Comparison of ENCODE assay signal across 10 mouse cellular contexts in the genomic region with DNA sequence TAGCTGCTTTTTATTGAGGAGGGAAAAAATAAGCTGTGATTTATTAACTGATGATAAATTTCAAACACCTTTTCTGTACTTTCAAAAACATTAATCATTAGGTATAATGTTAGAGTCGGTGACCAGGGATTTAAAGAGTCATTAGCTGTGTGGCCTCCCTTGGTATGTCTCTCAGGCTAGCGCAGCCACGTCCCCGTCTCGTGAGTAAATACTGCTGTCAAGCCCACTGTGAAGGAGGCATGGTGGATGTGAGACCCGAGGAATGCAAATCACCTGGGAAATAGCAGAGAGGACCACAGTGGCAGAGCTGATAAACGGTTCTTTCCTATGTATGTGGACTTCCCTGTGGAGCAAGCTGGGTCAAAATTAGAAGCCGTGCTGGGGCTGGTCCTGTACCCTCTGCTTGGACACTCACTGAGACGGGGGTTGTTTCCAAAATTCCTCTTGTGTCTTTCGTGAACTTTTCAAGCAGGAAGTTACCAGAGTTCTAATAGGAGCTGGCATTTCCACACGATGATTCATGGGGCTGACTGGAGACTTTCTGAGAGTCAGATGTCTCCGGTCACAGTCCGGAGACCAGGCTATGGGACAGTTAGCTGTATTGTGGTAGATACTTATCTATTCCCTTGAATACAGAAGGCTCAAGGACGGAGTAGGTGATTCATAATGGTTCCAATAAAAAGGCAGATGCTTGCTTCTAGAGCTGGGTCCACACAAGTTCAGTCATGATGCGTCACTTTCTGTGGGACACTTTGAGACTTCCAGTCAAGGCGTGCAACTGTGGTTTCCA.
DNase-seq lines count a peak whose midpoint lies in the region; ATAC-seq lines count a peak whose summit lies in the region.
"Had no signal": no experiment of that assay in that cellular context is flagged by ENCODE, and none has a peak within 500 bp of the region (broad histone marks: within the 10 kb centered on the region; RNA-seq: fewer than 3 reads in every experiment).

No protein-coding gene starts in this region.

- H3K9me3 ChIP-seq in embryonic facial prominence, embryonic 15.5 days (replicated peaks): no peaks in the 10 kb centered on the region
- H3K9me3 ChIP-seq in embryonic facial prominence, embryonic 10.5 days: no peaks in the 10 kb centered on the region
- peaks cover 10% of the 10 kb centered on the region for H3K9me3 ChIP-seq in megakaryocyte, embryonic 14.5 days
- no peaks in the 10 kb centered on the region for H3K9me3 ChIP-seq in kidney, embryonic 15.5 days (replicated peaks)
- no peaks in the 10 kb centered on the region for H3K9me3 ChIP-seq in neural tube, embryonic 15.5 days (replicated peaks)
- peaks cover 5% of the 10 kb centered on the region for H3K9me3 ChIP-seq in heart, embryonic 12.5 days (replicated peaks)
- H3K9me3 ChIP-seq: midbrain, embryonic 12.5 days had no signal

- no peak for DNase-seq in embryonic facial prominence, embryonic 10.5 days (ENCODE audit: low spot score)
- DNase-seq in testis, postnatal 14 days (ENCODE audit: low spot score): no peak
- DNase-seq: cerebellum, postnatal 25 days had no signal

- no peak overlapping the region for H3K4me3 ChIP-seq in embryonic facial prominence, embryonic 15.5 days (replicated peaks)
- no peak overlapping the region for H3K4me3 ChIP-seq in embryonic facial prominence, embryonic 10.5 days
- peak overlapping the region; percentile 31 for H3K4me3 ChIP-seq in megakaryocyte, embryonic 14.5 days (replicated peaks)
- no peak overlapping the region for H3K4me3 ChIP-seq in kidney, embryonic 15.5 days (replicated peaks)
- H3K4me3 ChIP-seq in neural tube, embryonic 15.5 days (replicated peaks): no peak overlapping the region
- no peak overlapping the region for H3K4me3 ChIP-seq in heart, embryonic 12.5 days
- H3K4me3 ChIP-seq: midbrain, embryonic 12.5 days had no signal

- no peaks in the 10 kb centered on the region for H3K27me3 ChIP-seq in embryonic facial prominence, embryonic 15.5 days
- H3K27me3 ChIP-seq in embryonic facial prominence, embryonic 10.5 days (replicated peaks; ENCODE audit: low read depth, poor library complexity, severe bottlenecking): no peaks in the 10 kb centered on the region
- H3K27me3 ChIP-seq in megakaryocyte, embryonic 14.5 days (replicated peaks): peaks cover 2% of the 10 kb centered on the region
- H3K27me3 ChIP-seq in kidney, embryonic 15.5 days: no peaks in the 10 kb centered on the region
- H3K27me3 ChIP-seq in neural tube, embryonic 15.5 days (replicated peaks): no peaks in the 10 kb centered on the region
- no peaks in the 10 kb centered on the region for H3K27me3 ChIP-seq in heart, embryonic 12.5 days (replicated peaks)
- H3K27me3 ChIP-seq: midbrain, embryonic 12.5 days had no signal

- H3K9ac ChIP-seq in embryonic facial prominence, embryonic 15.5 days: no peak overlapping the region
- H3K9ac ChIP-seq in kidney, embryonic 15.5 days: no peak overlapping the region
- no peak overlapping the region for H3K9ac ChIP-seq in neural tube, embryonic 15.5 days (replicated peaks)
- no peak overlapping the region for H3K9ac ChIP-seq in heart, embryonic 12.5 days
- H3K9ac ChIP-seq: midbrain, embryonic 12.5 days had no signal

- 0 out of 2 replicates have a peak overlapping the region, but pooled peaks have one; percentile 13 for H3K27ac ChIP-seq in embryonic facial prominence, embryonic 15.5 days (replicated peaks)
- no peak overlapping the region for H3K27ac ChIP-seq in embryonic facial prominence, embryonic 10.5 days (replicated peaks)
- H3K27ac ChIP-seq in kidney, embryonic 15.5 days: peak overlapping the region; percentile 66
- peak overlapping the region; percentile 14; the same call in 1 of the 2 replicates for H3K27ac ChIP-seq in neural tube, embryonic 15.5 days (replicated peaks)
- no peak overlapping the region for H3K27ac ChIP-seq in heart, embryonic 12.5 days (ENCODE audit: poor library complexity, severe bottlenecking)
- H3K27ac ChIP-seq: midbrain, embryonic 12.5 days had no signal

- H3K36me3 ChIP-seq in embryonic facial prominence, embryonic 15.5 days: no peaks in the 10 kb centered on the region
- no peaks in the 10 kb centered on the region for H3K36me3 ChIP-seq in embryonic facial prominence, embryonic 10.5 days (replicated peaks)
- peaks cover 26% of the 10 kb centered on the region for H3K36me3 ChIP-seq in megakaryocyte, embryonic 14.5 days (replicated peaks; ENCODE audit: low read length)
- no peaks in the 10 kb centered on the region for H3K36me3 ChIP-seq in kidney, embryonic 15.5 days
- H3K36me3 ChIP-seq in neural tube, embryonic 15.5 days: no peaks in the 10 kb centered on the region
- no peaks in the 10 kb centered on the region for H3K36me3 ChIP-seq in heart, embryonic 12.5 days
- H3K36me3 ChIP-seq: midbrain, embryonic 12.5 days had no signal

- ATAC-seq in embryonic facial prominence, embryonic 15.5 days (ENCODE audit: insufficient number of reproducible peaks, low FRiP score, low TSS enrichment, low read depth): no peak
- no peak for ATAC-seq in megakaryocyte, adult 5-6 weeks (ENCODE audit: poor library complexity, severe bottlenecking)
- ATAC-seq in kidney, embryonic 15.5 days (replicated peaks; ENCODE audit: low FRiP score): peak; percentile 30; the same call in 1 of the 2 replicates
- ATAC-seq in neural tube, embryonic 15.5 days (ENCODE audit: low FRiP score): no peak
- ATAC-seq in heart, embryonic 12.5 days (ENCODE audit: insufficient number of reproducible peaks, low FRiP score): no peak

- no peak overlapping the region for H3K4me2 ChIP-seq in embryonic facial prominence, embryonic 15.5 days (replicated peaks)
- peak overlapping the region; percentile 42 for H3K4me2 ChIP-seq in kidney, embryonic 15.5 days
- no peak overlapping the region for H3K4me2 ChIP-seq in neural tube, embryonic 15.5 days
- H3K4me2 ChIP-seq in heart, embryonic 12.5 days: no peak overlapping the region
- H3K4me2 ChIP-seq: midbrain, embryonic 12.5 days had no signal

- WGBS in embryonic facial prominence, embryonic 15.5 days: 52% methylated on average over 16 of the region's 16 CpGs
- WGBS in embryonic facial prominence, embryonic 10.5 days: 71% methylated on average over 16 of the region's 16 CpGs
- 17% methylated on average over 16 of the region's 16 CpGs for WGBS in kidney, embryonic 15.5 days
- 53% methylated on average over 16 of the region's 16 CpGs for WGBS in neural tube, embryonic 15.5 days
- WGBS in heart, embryonic 12.5 days: 47% methylated on average over 16 of the region's 16 CpGs

- peaks cover 7% of the 10 kb centered on the region for H3K4me1 ChIP-seq in embryonic facial prominence, embryonic 15.5 days
- peaks cover 16% of the 10 kb centered on the region for H3K4me1 ChIP-seq in embryonic facial prominence, embryonic 10.5 days
- H3K4me1 ChIP-seq in megakaryocyte, embryonic 14.5 days: peaks cover 89% of the 10 kb centered on the region
- peaks cover 52% of the 10 kb centered on the region for H3K4me1 ChIP-seq in kidney, embryonic 15.5 days
- H3K4me1 ChIP-seq in neural tube, embryonic 15.5 days: peaks cover 37% of the 10 kb centered on the region
- peaks cover 36% of the 10 kb centered on the region for H3K4me1 ChIP-seq in heart, embryonic 12.5 days (replicated peaks)

Comparison
In these comparisons a context has a peak if more than half of its experiments do, and no peak if none do; other contexts are left out.
1. H3K27ac ChIP-seq: peak in embryonic facial prominence, embryonic 15.5 days (single experiment), kidney, embryonic 15.5 days (single experiment) and neural tube, embryonic 15.5 days (single experiment); none in embryonic facial prominence, embryonic 10.5 days (single experiment) and heart, embryonic 12.5 days (single experiment).